Mouse (Mus musculus) layer of hippocampus, adult 9-11 months (tissue): ENCODE results near the gene Vars.

Experiments used
- DNase-seq: peaks from one replicate; pipeline ENCODE4 v3.0.0; 2022

The Vars gene

GRCm38 (mm10) chr17:35050126-35050750 is 49.5 kb downstream of the Vars start:
- DNase-seq, result peak; percentile 57

- DNase-seq, result peak; percentile 77
Measured at GRCm38 (mm10) chr17:35051156-35052086, 50.6 kb downstream of the Vars start.

- DNase-seq, result no peak
Measured at GRCm38 (mm10) chr17:35052271-35052798, 51.5 kb downstream of the Vars start.

GRCm38 (mm10) chr17:35055691-35056495 is 55.1 kb downstream of the Vars start:
- no peak for DNase-seq

- no peak for DNase-seq
Measured at GRCm38 (mm10) chr17:35057090-35057489, 56.3 kb downstream of the Vars start.

- DNase-seq, result no peak
Measured at GRCm38 (mm10) chr17:35058316-35058715, 57.5 kb downstream of the Vars start.

GRCm38 (mm10) chr17:35058911-35059892 is 58.4 kb downstream of the Vars start, which contains the start of gene Ddah2:
Gene Ddah2 (plus strand): TSS chr17:35059035.
- DNase-seq, result peak; percentile 76

GRCm38 (mm10) chr17:35060071-35060470 is 59.3 kb downstream of the Vars start:
- DNase-seq, result no peak

GRCm38 (mm10) chr17:35060737-35061297 is 60.0 kb downstream of the Vars start:
- no peak for DNase-seq

GRCm38 (mm10) chr17:35061299-35061698 is 60.5 kb downstream of the Vars start:
- DNase-seq, result no peak

GRCm38 (mm10) chr17:35063466-35063865 is 62.7 kb downstream of the Vars start:
- no peak for DNase-seq

GRCm38 (mm10) chr17:35064378-35064877 is 63.6 kb downstream of the Vars start:
- DNase-seq, result no peak

GRCm38 (mm10) chr17:35064951-35065947 is 64.5 kb downstream of the Vars start, which contains the start of gene Ly6g6c:
Gene Ly6g6c (plus strand): TSS chr17:35065388.
- no peak for DNase-seq
